Mouse (Mus musculus): Measurements from ENCODE around the gene 2610528A11Rik.

The 2610528A11Rik gene

DNA sequence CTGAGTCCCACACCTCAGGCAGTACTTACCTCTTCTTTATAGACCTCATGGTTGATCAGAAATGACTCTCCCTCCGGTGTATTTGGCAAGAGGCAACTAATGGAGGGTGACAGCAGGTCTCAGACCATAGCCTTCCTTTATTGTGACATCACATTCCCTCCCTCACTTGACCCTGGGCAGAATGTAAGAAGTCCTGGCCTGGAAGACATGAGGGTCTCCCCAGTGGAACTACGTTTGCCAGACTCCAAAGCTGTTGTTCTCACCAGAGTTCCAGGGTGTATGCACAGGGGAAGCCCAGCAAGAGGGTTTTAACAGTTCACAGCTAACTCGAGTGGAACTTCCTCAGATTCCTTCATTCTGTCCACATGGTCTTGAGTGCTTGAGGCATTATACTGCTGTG lies at the start of gene 2610528A11Rik:
2610528A11Rik (minus strand) TSS at position 101 of the 400 bp plus-strand sequence.
- in situ Hi-C loops (cut with MboI): no loop called here

GRCm38 (mm10) chr14:37163277-37163956 lies 49.6 kb upstream of the 2610528A11Rik start:
- in situ Hi-C loops (cut with MboI): no loop called here

DNA sequence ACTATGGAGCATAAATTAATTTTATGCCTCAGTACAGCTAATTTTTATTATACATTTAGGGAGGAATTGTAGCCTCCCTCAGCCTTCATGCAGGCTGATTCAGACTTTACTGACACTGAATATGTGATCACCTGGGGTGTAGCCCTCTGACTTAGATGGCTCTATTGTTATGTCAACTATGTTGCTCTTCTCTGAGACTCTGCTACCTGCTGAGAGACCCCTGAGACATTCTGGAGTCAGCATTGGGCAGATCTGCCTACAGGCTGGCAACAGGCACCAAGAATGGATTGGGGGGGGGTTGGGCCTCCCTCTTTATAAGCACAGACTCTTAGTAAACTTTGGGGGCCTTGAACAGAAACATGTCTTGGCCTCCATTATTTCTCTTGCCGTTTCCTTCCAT lies 40.6 kb upstream of the 2610528A11Rik start:
- in situ Hi-C loops (cut with MboI): no loop called here

- in situ Hi-C loops (cut with MboI): loop anchor here (10.0 to 25.0 kb wide), 2 partner anchors 174 to 277 kb away; partner anchors contain the start of gene Ccser2
Measured at GRCm38 (mm10) chr14:37139051-37139710, 25.4 kb upstream of the 2610528A11Rik start.

DNA sequence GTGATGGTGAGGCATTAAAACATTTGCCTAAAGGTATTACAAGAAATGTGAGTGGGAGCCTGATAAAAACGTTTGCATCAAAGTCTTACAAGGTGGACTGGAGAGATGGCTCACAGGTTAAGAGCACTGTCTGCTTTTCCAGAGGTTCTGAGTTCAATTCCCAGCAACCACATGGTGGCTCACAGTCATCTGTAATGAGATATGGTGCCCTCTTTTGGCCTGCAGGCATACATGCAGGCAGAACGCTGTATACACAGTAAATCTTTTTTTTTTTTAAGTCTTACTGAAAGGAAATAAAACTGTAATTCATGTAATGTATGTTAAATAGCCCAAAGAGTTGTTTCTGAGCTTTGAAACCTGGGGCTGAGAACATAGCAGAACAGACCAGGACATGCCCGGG lies 23.8 kb upstream of the 2610528A11Rik start:
- in situ Hi-C loops (cut with MboI): loop anchor here (10.0 to 25.0 kb wide), 2 partner anchors 173 to 275 kb away; partner anchors contain the start of gene Ccser2

DNA sequence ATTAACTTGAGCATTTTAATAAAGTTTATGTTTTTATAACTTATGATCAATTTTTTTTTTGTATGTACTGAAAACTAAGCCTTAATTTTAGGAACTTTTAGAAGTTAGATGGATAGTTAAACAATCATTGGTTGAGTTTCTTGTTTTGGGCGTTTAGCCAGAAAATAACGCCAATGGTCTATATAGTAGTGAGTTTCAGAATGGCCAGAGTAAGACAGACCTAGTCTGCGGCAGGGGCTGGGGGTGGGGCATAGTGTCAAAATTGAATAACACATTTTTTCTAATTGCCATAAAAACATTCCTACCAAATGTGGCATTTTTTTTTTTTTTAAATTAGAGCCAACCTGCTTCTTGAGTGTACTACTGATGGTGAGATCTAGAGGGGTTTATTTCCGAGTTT lies 22.3 kb upstream of the 2610528A11Rik start:
- in situ Hi-C loops (cut with MboI): loop anchor here (10.0 to 25.0 kb wide), 2 partner anchors 171 to 274 kb away; partner anchors contain the start of gene Ccser2

GRCm38 (mm10) chr14:37135671-37136070 lies 21.8 kb upstream of the 2610528A11Rik start:
- in situ Hi-C loops (cut with MboI): loop anchor here (10.0 to 25.0 kb wide), 2 partner anchors 171 to 273 kb away; partner anchors contain the start of gene Ccser2

- in situ Hi-C loops (cut with MboI): loop anchor here (10.0 to 25.0 kb wide), 2 partner anchors 170 to 273 kb away; partner anchors contain the start of gene Ccser2
Measured at GRCm38 (mm10) chr14:37135127-37135593, 21.3 kb upstream of the 2610528A11Rik start, which contains the start of gene Ghitm. Gene Ghitm (minus strand): TSS chr14:37135272.

- in situ Hi-C loops (cut with MboI): loop anchor here (10.0 to 25.0 kb wide), 2 partner anchors 170 to 272 kb away; partner anchors contain the start of gene Ccser2
Measured at GRCm38 (mm10) chr14:37134304-37135126, 20.7 kb upstream of the 2610528A11Rik start.

DNA sequence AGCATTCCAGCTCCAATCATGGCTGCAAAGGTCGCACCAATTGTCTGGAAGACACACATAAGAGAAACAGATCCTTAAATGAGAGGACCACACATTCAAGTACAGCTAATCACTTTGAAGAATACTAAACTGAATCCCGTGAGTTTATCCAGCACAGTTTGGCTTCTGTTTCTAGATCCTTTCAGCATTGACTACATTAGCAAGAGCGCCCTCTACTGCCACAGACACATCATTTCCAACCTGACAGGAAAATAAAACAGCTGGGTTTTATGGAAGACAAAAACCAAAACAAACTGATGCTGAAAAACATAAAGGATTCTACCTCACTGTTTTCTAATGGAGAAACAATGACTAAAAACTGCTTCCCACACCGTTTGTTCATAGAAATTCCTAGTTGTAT lies 13.8 kb upstream of the 2610528A11Rik start:
- in situ Hi-C loops (cut with MboI): loop anchor here (25.0 kb wide), 1 partner anchor 265 kb away; no protein-coding TSS in a partner anchor

GRCm38 (mm10) chr14:37119233-37119632 lies 5.4 kb upstream of the 2610528A11Rik start:
- in situ Hi-C loops (cut with MboI): no loop called here

DNA sequence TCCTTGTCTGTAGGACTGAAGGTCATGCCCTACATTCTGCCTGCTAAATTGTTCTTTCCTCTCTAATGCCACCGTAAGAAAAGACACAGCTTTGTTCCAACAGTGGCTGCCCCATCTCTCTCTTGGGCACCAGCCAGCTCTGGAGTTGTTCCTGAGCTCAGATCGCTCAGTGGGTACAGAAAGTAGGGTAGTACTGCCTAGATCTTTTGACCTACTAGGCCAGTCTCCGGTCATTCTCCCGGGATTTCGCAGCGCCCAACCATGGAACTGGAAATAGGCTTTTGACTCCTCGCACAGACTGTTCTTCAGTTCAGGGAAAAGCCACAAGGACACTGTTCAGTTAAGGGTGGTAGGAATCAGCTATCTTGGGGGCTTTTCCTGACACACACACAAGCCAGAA lies 891 bp downstream of the 2610528A11Rik start:
- in situ Hi-C loops (cut with MboI): no loop called here

GRCm38 (mm10) chr14:37111371-37111770 lies 2.5 kb downstream of the 2610528A11Rik start:
- in situ Hi-C loops (cut with MboI): no loop called here

- in situ Hi-C loops (cut with MboI): no loop called here
Measured at GRCm38 (mm10) chr14:37110456-37110855, 3.4 kb downstream of the 2610528A11Rik start.

DNA sequence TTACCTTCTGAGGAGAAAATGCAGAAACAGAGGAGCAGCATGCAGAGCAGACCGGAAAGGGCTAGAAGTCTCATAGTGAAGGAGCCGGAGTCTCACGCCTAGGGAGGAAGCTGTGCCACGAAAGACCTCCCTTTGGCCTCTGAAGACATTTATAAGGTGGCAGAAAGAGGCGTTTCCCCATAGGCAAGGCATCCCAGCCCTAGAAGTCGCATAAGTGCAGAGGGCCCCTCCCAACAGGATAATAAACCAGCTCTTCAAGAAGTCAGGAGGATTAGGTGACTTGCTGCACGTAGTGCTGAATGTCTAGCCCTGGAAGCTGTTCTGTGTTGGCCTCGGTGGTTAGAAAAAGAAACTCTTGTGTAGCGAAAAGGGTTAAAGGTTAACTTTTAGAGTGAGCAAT lies 3.8 kb downstream of the 2610528A11Rik start:
- in situ Hi-C loops (cut with MboI): no loop called here

DNA sequence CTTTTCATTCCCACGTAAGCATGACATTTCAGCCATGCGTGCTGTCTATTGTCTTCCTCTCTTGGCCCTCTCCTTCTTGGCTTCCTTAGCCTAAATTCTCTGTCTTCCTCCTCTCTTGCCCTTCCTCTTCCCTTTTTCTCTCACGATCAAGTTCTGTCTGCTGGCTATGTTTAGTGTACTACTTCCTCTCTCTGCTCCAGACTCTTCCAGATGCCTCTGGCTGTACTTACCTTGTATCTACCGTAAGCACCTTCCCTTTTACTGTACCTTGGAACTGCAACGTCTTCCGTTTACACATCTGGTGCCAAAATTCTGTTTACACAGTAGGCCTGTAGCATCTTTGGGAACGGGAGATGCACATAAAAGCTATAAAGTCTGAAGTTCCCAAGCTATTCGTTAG lies 4.4 kb downstream of the 2610528A11Rik start:
- in situ Hi-C loops (cut with MboI): no loop called here

GRCm38 (mm10) chr14:37105846-37106245 lies 8.0 kb downstream of the 2610528A11Rik start:
- in situ Hi-C loops (cut with MboI): no loop called here

- in situ Hi-C loops (cut with MboI): no loop called here
Measured at GRCm38 (mm10) chr14:37104747-37105146, 9.1 kb downstream of the 2610528A11Rik start.

GRCm38 (mm10) chr14:37102484-37102883 lies 11.3 kb downstream of the 2610528A11Rik start:
- in situ Hi-C loops (cut with MboI): no loop called here

- in situ Hi-C loops (cut with MboI): no loop called here
Measured at GRCm38 (mm10) chr14:37101531-37101930, 12.3 kb downstream of the 2610528A11Rik start.

DNA sequence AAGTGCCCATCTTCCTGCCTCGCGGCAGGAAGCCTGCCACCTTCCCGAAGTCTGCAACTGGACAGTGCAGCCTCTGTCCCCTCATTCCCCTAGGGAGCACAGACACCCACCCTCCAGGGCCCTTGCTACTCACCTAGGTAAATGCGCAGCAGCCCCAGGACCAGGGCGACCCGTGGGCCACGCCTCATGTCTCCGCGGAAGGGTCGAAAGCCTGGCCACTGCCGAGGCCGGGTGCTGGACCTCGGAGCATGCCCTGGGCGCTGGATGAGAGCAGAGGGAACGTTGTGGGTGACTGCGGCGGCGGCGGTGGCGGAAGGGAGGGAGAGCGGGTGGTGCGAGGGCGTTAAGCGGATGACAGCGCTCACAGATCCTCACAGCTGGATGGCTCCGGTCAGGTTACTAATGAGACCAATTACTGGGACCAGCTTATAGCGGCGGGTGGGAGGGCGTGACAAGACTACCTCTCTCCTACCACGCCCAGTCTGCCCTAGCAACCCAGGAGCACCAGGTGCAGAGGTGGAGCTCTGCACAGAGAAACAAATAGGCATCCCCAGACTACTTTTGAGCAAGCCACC lies 15.8 kb downstream of the 2610528A11Rik start, which contains the start of gene Cdhr1:
Cdhr1 (minus strand) TSS at position 392 of the 575 bp plus-strand sequence.
- in situ Hi-C loops (cut with MboI): no loop called here

Data from mature B cell (primary cell).